Comparison of ENCODE assay signal across 8 mouse cellular contexts in the genomic region with DNA sequence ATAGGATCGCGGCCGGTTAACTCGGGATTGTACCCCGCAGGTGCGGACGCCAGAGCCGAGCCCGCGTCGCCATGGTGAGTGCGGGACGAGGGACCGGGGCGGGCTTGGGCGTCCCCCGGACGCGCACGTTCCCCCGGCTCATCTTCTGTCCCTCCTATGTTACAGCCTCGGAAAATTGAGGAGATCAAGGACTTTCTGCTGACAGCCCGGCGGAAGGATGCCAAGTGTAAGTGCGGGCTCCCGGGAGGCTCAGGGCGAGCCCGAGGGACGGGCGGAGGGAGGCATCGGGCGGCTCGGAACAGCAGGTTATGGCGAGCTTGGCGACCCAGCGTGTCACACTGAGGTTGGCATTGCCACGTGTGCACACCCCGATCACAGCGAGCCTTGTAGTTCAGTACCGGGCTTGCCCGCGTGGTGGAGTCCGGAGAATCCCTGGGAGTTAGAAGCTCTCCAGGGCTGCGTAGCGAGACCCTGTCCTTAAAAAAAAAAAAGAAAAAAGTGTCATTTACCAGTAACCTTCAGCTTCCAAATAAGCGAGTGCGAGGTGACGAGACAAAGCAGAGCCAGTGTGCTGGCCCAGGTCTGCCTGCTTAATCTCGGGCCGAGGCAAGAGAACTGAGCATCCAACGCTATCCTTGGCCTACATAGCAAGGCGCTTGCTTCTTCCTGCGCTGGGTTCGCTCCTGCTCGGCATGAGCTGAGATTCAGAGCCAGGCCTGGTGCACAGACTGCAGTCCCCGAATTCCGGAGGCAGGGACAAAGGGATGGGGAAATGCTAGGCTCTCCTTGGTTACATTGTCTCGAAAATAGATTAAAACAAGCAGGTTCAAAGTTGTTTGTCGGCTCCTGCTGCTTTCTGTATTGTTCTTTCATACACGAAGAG. TPM values are rescaled to one million over a fixed set of nuclear protein-coding genes. Genes with fewer than 3 reads are reported as not detected.
DNase-seq lines count a peak whose midpoint lies in the region; ATAC-seq and TF ChIP-seq lines count a peak whose summit lies in the region.

No protein-coding gene starts in this region.

- peak overlapping the region; percentile 78 for H3K4me3 ChIP-seq in hindbrain, postnatal 0 days (ENCODE audit: low read length)

- DNase-seq in adipocyte (ENCODE audit: low spot score), result peak; percentile 89
- DNase-seq in embryo, embryonic 10 days (ENCODE audit: low spot score), result peak; percentile 83
- DNase-seq in gastrocnemius, adult 8-10 months (ENCODE audit: low spot score in 2 of 2), result peak; percentile 58 to 65
- DNase-seq in hindbrain, postnatal 0 days (ENCODE audit: low spot score), result peak; percentile 93
- peak; percentile 65 to 72 for DNase-seq in left cerebral cortex, adult 8-10 months (ENCODE audit: low spot score in 2 of 2)
- DNase-seq in right cerebral cortex, postnatal 14 days, result peak; percentile 88
- DNase-seq in urinary bladder, postnatal 14 days (ENCODE audit: low spot score), result peak; percentile 82

- ATAC-seq in hindbrain, postnatal 0 days, result peak; percentile 84
- ATAC-seq in megakaryocyte, adult 5-6 weeks (ENCODE audit: poor library complexity, severe bottlenecking), result peak; percentile 66

- peak overlapping the region; percentile 92 for H3K4me2 ChIP-seq in hindbrain, postnatal 0 days (ENCODE audit: low read depth, low read length)

- no peaks in the 10 kb centered on the region for H3K27me3 ChIP-seq in hindbrain, postnatal 0 days (ENCODE audit: insufficient read depth, low read length)

- peaks cover 32% of the 10 kb centered on the region for H3K36me3 ChIP-seq in hindbrain, postnatal 0 days (ENCODE audit: insufficient read depth, low read length)

- WGBS in hindbrain, postnatal 0 days, result 1% methylated on average over 60 of the region's 60 CpGs

- peak overlapping the region; percentile 89 for H3K9ac ChIP-seq in hindbrain, postnatal 0 days (replicated peaks; ENCODE audit: low read length)

- H3K9me3 ChIP-seq in hindbrain, postnatal 0 days (ENCODE audit: low read length), result no peaks in the 10 kb centered on the region

- H3K4me1 ChIP-seq in hindbrain, postnatal 0 days (ENCODE audit: insufficient read depth, low read length), result peaks cover 10% of the 10 kb centered on the region; the same call in 1 of the 2 replicates

- TF ChIP-seq CTCF in hindbrain, postnatal 0 days (IDR thresholded peaks at IDR 0.05; ENCODE audit: low read depth), result peak; percentile 78

- H3K27ac ChIP-seq in hindbrain, postnatal 0 days, result peak overlapping the region; percentile 96

RNA-seq across cellular contexts. Expression of gene Rpl38, which starts 0.7 kb away (rescaled TPM):
- 100 to 1,000 TPM; 528 to 780 (median 621) TPM for total RNA-seq in gastrocnemius, adult 8-10 months (2022)
- 577 and 578 TPM in 2 replicates for total RNA-seq in hindbrain, postnatal 0 days (2014; rRNA removed)
- polyA plus RNA-seq in hindbrain, postnatal 0 days (2015; fragmentation: Nextera tagmentation; extraction: Ambion mirVana), result 954 and 958 TPM in 2 replicates
- 1,000 to 10,000 TPM in 2 of 4 experiments, 100 to 1,000 TPM in 2; 852 to 1,038 (median 940) TPM for total RNA-seq in left cerebral cortex, adult 8-10 months (2022)
- total RNA-seq in megakaryocyte, adult 5-6 weeks (2015), result 716 and 867 TPM in 2 replicates
- 2,870 and 3,242 TPM in 2 replicates for total RNA-seq in megakaryocyte, adult 5-6 weeks (2017)

RNA-seq across cellular contexts. Expression of gene Ttyh2, which starts 6.2 kb away (rescaled TPM):
- total RNA-seq in gastrocnemius, adult 8-10 months (2022), result 10 to 100 TPM; 17.6 to 20.2 (median 19.4) TPM
- total RNA-seq in hindbrain, postnatal 0 days (2014; rRNA removed), result 75.8 and 80.4 TPM in 2 replicates
- 38.6 and 40.3 TPM in 2 replicates for polyA plus RNA-seq in hindbrain, postnatal 0 days (2015; fragmentation: Nextera tagmentation; extraction: Ambion mirVana)
- total RNA-seq in left cerebral cortex, adult 8-10 months (2022), result 10 to 100 TPM; 35.6 to 41.8 (median 38.0) TPM
- 0.27 and 0.40 TPM in 2 replicates for total RNA-seq in megakaryocyte, adult 5-6 weeks (2015)
- 0.73 and 0.88 TPM in 2 replicates for total RNA-seq in megakaryocyte, adult 5-6 weeks (2017)

RNA-seq across cellular contexts. Expression of gene Dnaic2, which starts 58.2 kb away (rescaled TPM):
- not detected for total RNA-seq in gastrocnemius, adult 8-10 months (2022)
- total RNA-seq in hindbrain, postnatal 0 days (2014; rRNA removed), result 5.1 and 5.8 TPM in 2 replicates
- 3.1 and 3.2 TPM in 2 replicates for polyA plus RNA-seq in hindbrain, postnatal 0 days (2015; fragmentation: Nextera tagmentation; extraction: Ambion mirVana)
- 1 to 10 TPM; 1.7 to 3.0 (median 2.5) TPM for total RNA-seq in left cerebral cortex, adult 8-10 months (2022)
- not detected in 2 replicates for total RNA-seq in megakaryocyte, adult 5-6 weeks (2015)
- total RNA-seq in megakaryocyte, adult 5-6 weeks (2017), result not detected in 2 replicates

Comparison
In these comparisons a context has a peak if more than half of its experiments do, and no peak if none do; other contexts are left out.
1. Peak in every context shown above with its lines: DNase-seq, ATAC-seq, H3K4me3 ChIP-seq and H3K27ac ChIP-seq.
2. RNA of gene Ttyh2, which starts 6.2 kb away (total RNA-seq): 75.8 to 80.4 TPM in hindbrain, postnatal 0 days, 35.6 to 41.8 TPM in left cerebral cortex, adult 8-10 months and 17.6 to 20.2 TPM in gastrocnemius, adult 8-10 months; 0.27 to 0.88 TPM in megakaryocyte, adult 5-6 weeks; every median in the first group is over 4 times any median in the second.